Mouse (Mus musculus) liver (tissue): Measurements from ENCODE around the gene Hecw1.

Source experiments
- DNase-seq: peaks from one replicate; pipeline ENCODE4 v3.0.0-alpha.2; 2020; ENCODE audit warnings: mixed read lengths

Gene Hecw1

GRCm38 (mm10) chr13:14327252-14327651, 195.8 kb downstream of the Hecw1 start:
- DNase-seq: no peak

GRCm38 (mm10) chr13:14306617-14307016, 216.4 kb downstream of the Hecw1 start:
- DNase-seq: no peak

GRCm38 (mm10) chr13:14304103-14304502, 218.9 kb downstream of the Hecw1 start:
- peak; percentile 26 for DNase-seq

- DNase-seq: peak; percentile 37
Observed at GRCm38 (mm10) chr13:14302921-14303320, 220.1 kb downstream of the Hecw1 start.

- no peak for DNase-seq
Observed at GRCm38 (mm10) chr13:14290016-14290415, 233.0 kb downstream of the Hecw1 start.

- no peak for DNase-seq
Observed at GRCm38 (mm10) chr13:14271476-14271875, 251.6 kb downstream of the Hecw1 start.

- DNase-seq: peak; percentile 73
Observed at GRCm38 (mm10) chr13:14260939-14261338, 262.1 kb downstream of the Hecw1 start.

GRCm38 (mm10) chr13:14245946-14246345, 277.1 kb downstream of the Hecw1 start:
- no peak for DNase-seq

- no peak for DNase-seq
Observed at GRCm38 (mm10) chr13:14179669-14180068, 343.4 kb downstream of the Hecw1 start.

GRCm38 (mm10) chr13:14177989-14178388, 345.0 kb downstream of the Hecw1 start:
- no peak for DNase-seq
